Mouse (Mus musculus) left cerebral cortex, adult 2 months (tissue): ENCODE data around the gene Mapkapk5. TPM values are rescaled to one million over a fixed set of nuclear protein-coding genes. Genes with fewer than 3 reads are reported as not detected.

Experiments used
- DNase-seq, 2 experiments: peaks; one replicate each; pipeline ENCODE4 v3.0.0; 2021 to 2022; ENCODE audit warnings: low spot score in 2 of 2, mixed read lengths in 1 of 2; ENCODE audit errors: extremely low spot score in 1 of 2
- H3K27ac ChIP-seq: fragments of 200-600 bp; 2 replicates; pipeline ENCODE4 v1.8.1; 2022
- H3K4me3 ChIP-seq: fragments of 200-600 bp; 2 replicates; pipeline ENCODE4 v1.8.1; 2022
- CTCF ChIP-seq: fragments of 200-600 bp; IDR thresholded peaks from 2 replicates; pipeline ENCODE4 v1.8.1; 2022; ENCODE audit warnings: antibody characterized with exemption, mild to moderate bottlenecking, moderate library complexity
- intact Hi-C: fragments of 180-260 bp; cut with DNase I; formaldehyde crosslinking; loops from one replicate; pipeline ENCODE4 v1.15.1; 2025
- total RNA-seq, 2 experiments: library from RNA; stranded (reverse); gene quantifications; 2 replicates each; pipeline ENCODE4 v1.2.3; 2021

Gene Mapkapk5
- total RNA-seq, 2 experiments from 2014 or later: 60.1 to 75.3 TPM

GRCm38 (mm10) chr5:121583765-121584501 is 38.2 kb upstream of the Mapkapk5 start:
- H3K27ac ChIP-seq: peak overlapping the region; percentile 72; the same call in 1 of the 2 replicates
- peak; percentile 56 for TF ChIP-seq CTCF
- no peak overlapping the region for H3K4me3 ChIP-seq
- intact Hi-C loops: no loop called here
- DNase-seq: peak; percentile 60 to 71

GRCm38 (mm10) chr5:121581945-121582344 is 36.2 kb upstream of the Mapkapk5 start:
- no peak for DNase-seq
- Histone ChIP-seq H3K4me3 (no peak overlapping the region), H3K27ac (no peak overlapping the region)
- no peak for TF ChIP-seq CTCF
- intact Hi-C loops: no loop called here

- intact Hi-C loops: no loop called here
- no peak for DNase-seq
- no peak overlapping the region for H3K4me3 ChIP-seq
- H3K27ac ChIP-seq: no peak overlapping the region
- TF ChIP-seq CTCF: no peak
These were observed 31.3 kb upstream of the Mapkapk5 start for GRCm38 (mm10) chr5:121576927-121577488.

- no peak for TF ChIP-seq CTCF
- intact Hi-C loops: no loop called here
- Histone ChIP-seq H3K4me3 (no peak overlapping the region), H3K27ac (no peak overlapping the region)
- no peak for DNase-seq
These were observed 30.2 kb upstream of the Mapkapk5 start for GRCm38 (mm10) chr5:121575867-121576266.

- no peak overlapping the region for H3K27ac ChIP-seq
- no peak for TF ChIP-seq CTCF
- intact Hi-C loops: no loop called here
- no peak overlapping the region for H3K4me3 ChIP-seq
- no peak for DNase-seq
These were observed 28.4 kb upstream of the Mapkapk5 start for GRCm38 (mm10) chr5:121574145-121574544.

- H3K27ac ChIP-seq: no peak overlapping the region
- no peak for DNase-seq
- intact Hi-C loops: no loop called here
These were observed 25.1 kb upstream of the Mapkapk5 start for GRCm38 (mm10) chr5:121570787-121571186.

GRCm38 (mm10) chr5:121569881-121570420 is 24.2 kb upstream of the Mapkapk5 start:
- H3K27ac ChIP-seq: no peak overlapping the region
- no peak for TF ChIP-seq CTCF
- intact Hi-C loops: no loop called here
- DNase-seq: no peak
- no peak overlapping the region for H3K4me3 ChIP-seq

More at GRCm38 (mm10) chr5:121570787-121571186, 25.1 kb upstream of the Mapkapk5 start:
- no peak for TF ChIP-seq CTCF
- no peak overlapping the region for H3K4me3 ChIP-seq

- DNase-seq: no peak
- intact Hi-C loops: no loop called here
- no peak for TF ChIP-seq CTCF
- Histone ChIP-seq H3K27ac (no peak overlapping the region), H3K4me3 (no peak overlapping the region)
These were observed 20.5 kb upstream of the Mapkapk5 start for GRCm38 (mm10) chr5:121566035-121566681.

- peak; percentile 87 for TF ChIP-seq CTCF
- Histone ChIP-seq H3K27ac (no peak overlapping the region), H3K4me3 (peak overlapping the region; percentile 16; the same call in 1 of the 2 replicates)
- intact Hi-C loops: loop anchor here (1.0 kb wide), 1 partner anchor 38 kb away; no protein-coding TSS in a partner anchor
- peak; percentile 81 for DNase-seq
These were observed 18.8 kb upstream of the Mapkapk5 start for GRCm38 (mm10) chr5:121564468-121564895.

GRCm38 (mm10) chr5:121562436-121562835 is 16.7 kb upstream of the Mapkapk5 start:
- Histone ChIP-seq H3K4me3 (no peak overlapping the region), H3K27ac (no peak overlapping the region)
- intact Hi-C loops: no loop called here
- no peak for DNase-seq
- TF ChIP-seq CTCF: no peak

- no peak for TF ChIP-seq CTCF
- no peak overlapping the region for H3K27ac ChIP-seq
- intact Hi-C loops: no loop called here
- DNase-seq: no peak
- H3K4me3 ChIP-seq: no peak overlapping the region
These were observed 3.5 kb upstream of the Mapkapk5 start for GRCm38 (mm10) chr5:121549196-121549595.

GRCm38 (mm10) chr5:121547084-121547483 is 1.4 kb upstream of the Mapkapk5 start:
- TF ChIP-seq CTCF: no peak
- DNase-seq: no peak
- H3K27ac ChIP-seq: no peak overlapping the region
- no peak overlapping the region for H3K4me3 ChIP-seq
- intact Hi-C loops: loop anchor here (2.0 kb wide), 1 partner anchor 56 kb away; no protein-coding TSS in a partner anchor
